Mouse (Mus musculus): ENCODE data around the gene Catsper2.

DNA sequence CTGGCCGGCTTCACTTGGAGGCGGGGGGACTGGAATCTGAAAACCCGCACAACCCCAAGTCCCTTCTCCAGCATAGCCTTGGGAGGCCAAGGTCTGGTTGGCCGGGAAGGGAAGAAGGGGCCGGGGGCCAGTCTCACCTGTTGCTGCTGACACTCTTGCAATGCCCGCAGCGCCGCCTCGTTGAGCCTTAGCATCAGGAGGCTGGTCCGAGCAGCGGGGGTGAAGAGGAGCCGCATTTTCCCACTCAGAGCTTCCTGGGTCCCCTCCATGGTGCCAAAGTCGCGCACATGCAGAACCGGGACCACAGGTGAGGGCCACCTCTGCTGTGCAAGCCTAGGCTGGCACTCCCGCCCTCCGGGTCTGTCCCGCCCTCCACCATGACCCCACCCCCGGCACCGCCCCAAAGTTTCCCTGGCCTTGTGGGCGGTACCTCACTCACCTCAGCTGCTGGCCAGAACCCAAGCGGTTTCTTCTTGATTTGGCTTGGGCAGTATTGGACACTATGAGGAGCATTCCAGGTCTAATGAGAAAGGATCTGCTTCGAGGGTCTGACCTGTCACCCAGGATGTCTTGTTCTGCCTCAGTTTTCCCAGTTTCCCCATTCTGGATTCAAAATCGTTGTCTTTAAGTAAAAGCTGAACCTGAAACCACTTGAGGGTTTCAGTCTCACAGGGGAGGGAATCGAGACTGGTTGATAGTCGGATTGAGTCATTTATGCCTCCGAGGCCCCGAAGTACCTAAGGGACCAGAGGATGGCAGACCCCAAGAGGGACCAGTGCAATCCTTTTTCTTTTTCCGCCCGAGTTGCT is 28.9 kb upstream of the Catsper2 start:
- no peak for TF ChIP-seq CTCF (IDR thresholded peaks at IDR 0.05; ENCODE audit: borderline replicate concordance, insufficient read depth, low read length)
- TF ChIP-seq POLR2A (IDR thresholded peaks at IDR 0.05; ENCODE audit: low read depth, low read length), result no peak
